Mouse (Mus musculus): ENCODE data around the gene 4930415L06Rik. TPM values are rescaled to one million over a fixed set of nuclear protein-coding genes. Genes with fewer than 3 reads are reported as not detected.

The 4930415L06Rik gene
- not detected in 2 replicates for polyA plus RNA-seq (2014; fragmentation: Nextera tagmentation; extraction: Ambion mirVana)

DNA sequence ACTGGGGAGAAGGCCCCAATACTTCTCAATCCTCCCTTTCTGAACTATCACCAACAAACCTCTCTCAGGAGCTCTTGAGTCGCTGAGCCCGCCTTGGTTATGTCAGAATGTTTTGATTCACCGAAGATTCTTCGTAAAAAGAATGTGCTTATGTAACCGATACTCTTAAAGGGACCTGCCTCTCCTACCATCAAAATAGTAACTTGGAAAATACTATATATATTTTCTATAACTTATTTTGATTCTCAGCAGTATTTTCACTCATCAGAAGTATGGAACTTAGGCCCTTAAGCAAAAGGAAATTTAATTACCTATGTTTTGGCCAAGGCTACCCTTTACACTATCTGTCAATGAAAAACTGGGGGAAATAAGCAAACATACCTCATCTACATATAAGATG, at the start of gene 4930415L06Rik:
Gene 4930415L06Rik, minus strand, starts transcription at position 101 of the 400 bp plus-strand sequence.
- no peak within 1 kb of the TSS for H3K4me3 ChIP-seq (ENCODE audit: low read depth, low read length)
- DNase-seq (ENCODE audit: low spot score) = no peak
- no peaks in the 10 kb centered on the region for H3K27me3 ChIP-seq (replicated peaks; ENCODE audit: control insufficient read depth, insufficient read depth, low read length)
- H3K9ac ChIP-seq (ENCODE audit: low read length) = no peak within 1 kb of the TSS
- H3K4me1 ChIP-seq (replicated peaks; ENCODE audit: control insufficient read depth, insufficient read depth, low read length) = no peaks in the 10 kb centered on the region
- no peak within 1 kb of the TSS for H3K4me2 ChIP-seq (ENCODE audit: low read length)
- H3K9me3 ChIP-seq (ENCODE audit: control insufficient read depth, low read length) = no peaks in the 10 kb centered on the region
- no peaks in the 10 kb centered on the region for H3K36me3 ChIP-seq (ENCODE audit: control insufficient read depth, insufficient read depth, low read length)
- 93% methylated on average over 5 of the region's 5 CpGs for WGBS
- no peak for ATAC-seq (replicated peaks; ENCODE audit: low FRiP score, low TSS enrichment, low read depth)
- no peak within 1 kb of the TSS for H3K27ac ChIP-seq (ENCODE audit: low read depth)

GRCm38 (mm10) chrX:89978621-89979020, 46.0 kb upstream of the 4930415L06Rik start:
- H3K27me3 ChIP-seq (replicated peaks; ENCODE audit: control insufficient read depth, insufficient read depth, low read length) = no peaks in the 10 kb centered on the region
- no peak overlapping the region for H3K27ac ChIP-seq (ENCODE audit: low read depth)
- H3K4me2 ChIP-seq (ENCODE audit: low read length) = no peak overlapping the region
- no peak overlapping the region for H3K4me3 ChIP-seq (ENCODE audit: low read depth, low read length)
- H3K9ac ChIP-seq (ENCODE audit: low read length) = no peak overlapping the region
- no peaks in the 10 kb centered on the region for H3K9me3 ChIP-seq (ENCODE audit: control insufficient read depth, low read length)
- no peak for DNase-seq (ENCODE audit: low spot score)
- ATAC-seq (replicated peaks; ENCODE audit: low FRiP score, low TSS enrichment, low read depth) = no peak
- no peaks in the 10 kb centered on the region for H3K36me3 ChIP-seq (ENCODE audit: control insufficient read depth, insufficient read depth, low read length)
- H3K4me1 ChIP-seq (replicated peaks; ENCODE audit: control insufficient read depth, insufficient read depth, low read length) = no peaks in the 10 kb centered on the region

- H3K4me1 ChIP-seq (replicated peaks; ENCODE audit: control insufficient read depth, insufficient read depth, low read length) = no peaks in the 10 kb centered on the region
- ATAC-seq (replicated peaks; ENCODE audit: low FRiP score, low TSS enrichment, low read depth) (peak; percentile 83), DNase-seq (ENCODE audit: low spot score) (no peak)
- no peak overlapping the region for H3K4me3 ChIP-seq (ENCODE audit: low read depth, low read length)
- H3K9ac ChIP-seq (ENCODE audit: low read length) = no peak overlapping the region
- 81% methylated on average over 1 of the region's 1 CpGs for WGBS
- no peak overlapping the region for H3K4me2 ChIP-seq (ENCODE audit: low read length)
- H3K27ac ChIP-seq (ENCODE audit: low read depth) = no peak overlapping the region
- no peaks in the 10 kb centered on the region for H3K27me3 ChIP-seq (replicated peaks; ENCODE audit: control insufficient read depth, insufficient read depth, low read length)
- H3K9me3 ChIP-seq (ENCODE audit: control insufficient read depth, low read length) = no peaks in the 10 kb centered on the region
- no peaks in the 10 kb centered on the region for H3K36me3 ChIP-seq (ENCODE audit: control insufficient read depth, insufficient read depth, low read length)
Observed at GRCm38 (mm10) chrX:89904871-89905270, 27.8 kb downstream of the 4930415L06Rik start.

Other genes starting within 250 kb of the 4930415L06Rik start
- gene 4932429P05Rik, start 180.6 kb downstream of the 4930415L06Rik start, polyA plus RNA-seq (2014; fragmentation: Nextera tagmentation; extraction: Ambion mirVana) = not detected in 2 replicates